Mouse (Mus musculus) cerebellum, postnatal 14 days (tissue): ENCODE measurements around the gene Rmdn3.
A peak's percentile ranks its signal among the peaks of the same experiment; 100 is the strongest.

ENCODE experiments used
- DNase-seq, 2 experiments: peaks; one replicate each; pipeline ENCODE4 v3.0.0; 2021; ENCODE audit warnings: mixed read lengths in 2 of 2

The Rmdn3 gene

GRCm38 (mm10) chr2:119156681-119157572 is at the start of gene Rmdn3:
Gene Rmdn3, minus strand, starts transcription at chr2:119157034.
- peak; percentile 98 for DNase-seq

GRCm38 (mm10) chr2:119203871-119204460 is 47.1 kb upstream of the Rmdn3 start:
- no peak for DNase-seq

GRCm38 (mm10) chr2:119202914-119203453 is 46.1 kb upstream of the Rmdn3 start:
- DNase-seq: peak; percentile 31 to 48

- DNase-seq: no peak
These were observed 42.1 kb upstream of the Rmdn3 start for GRCm38 (mm10) chr2:119198934-119199333.

GRCm38 (mm10) chr2:119198049-119198448 is 41.2 kb upstream of the Rmdn3 start:
- DNase-seq: no peak

GRCm38 (mm10) chr2:119197493-119197892 is 40.7 kb upstream of the Rmdn3 start:
- DNase-seq: no peak

GRCm38 (mm10) chr2:119196316-119197108 is 39.7 kb upstream of the Rmdn3 start:
- no peak for DNase-seq

- peak in 1 of 2 experiments; percentile 18 for DNase-seq
These were observed 37.3 kb upstream of the Rmdn3 start for GRCm38 (mm10) chr2:119194140-119194539.

GRCm38 (mm10) chr2:119190969-119191368 is 34.1 kb upstream of the Rmdn3 start:
- no peak for DNase-seq

GRCm38 (mm10) chr2:119189029-119189710 is 32.3 kb upstream of the Rmdn3 start:
- peak; percentile 95 to 97 for DNase-seq

GRCm38 (mm10) chr2:119182914-119183313 is 26.1 kb upstream of the Rmdn3 start:
- no peak for DNase-seq

GRCm38 (mm10) chr2:119177384-119177939 is 20.6 kb upstream of the Rmdn3 start:
- DNase-seq: no peak

- DNase-seq: no peak
These were observed 19.9 kb upstream of the Rmdn3 start for GRCm38 (mm10) chr2:119176761-119177160.

GRCm38 (mm10) chr2:119175614-119176013 is 18.8 kb upstream of the Rmdn3 start:
- no peak for DNase-seq

- DNase-seq: no peak
These were observed 18.0 kb upstream of the Rmdn3 start for GRCm38 (mm10) chr2:119174866-119175265.

GRCm38 (mm10) chr2:119173991-119174651 is 17.3 kb upstream of the Rmdn3 start, which contains the start of gene Gm14137:
Gene Gm14137, plus strand, starts transcription at chr2:119174509.
- peak; percentile 43 to 61 for DNase-seq

GRCm38 (mm10) chr2:119172862-119173576 is 16.2 kb upstream of the Rmdn3 start:
- DNase-seq: peak; percentile 20 to 47

GRCm38 (mm10) chr2:119172446-119172845 is 15.6 kb upstream of the Rmdn3 start:
- DNase-seq: no peak

- DNase-seq: no peak
These were observed 14.7 kb upstream of the Rmdn3 start for GRCm38 (mm10) chr2:119171574-119171973.

- no peak for DNase-seq
These were observed 13.4 kb upstream of the Rmdn3 start for GRCm38 (mm10) chr2:119170282-119170681.

- no peak for DNase-seq
These were observed 11.0 kb upstream of the Rmdn3 start for GRCm38 (mm10) chr2:119167866-119168256.
